Mouse (Mus musculus): ENCODE measurements at regions not wholly inside any gene's neighbourhood (a gene's known extent, or its start where the extent isn't known, plus 50 kb on each side); places are given as distances from the start of the nearest gene placed in this dataset.

DNA sequence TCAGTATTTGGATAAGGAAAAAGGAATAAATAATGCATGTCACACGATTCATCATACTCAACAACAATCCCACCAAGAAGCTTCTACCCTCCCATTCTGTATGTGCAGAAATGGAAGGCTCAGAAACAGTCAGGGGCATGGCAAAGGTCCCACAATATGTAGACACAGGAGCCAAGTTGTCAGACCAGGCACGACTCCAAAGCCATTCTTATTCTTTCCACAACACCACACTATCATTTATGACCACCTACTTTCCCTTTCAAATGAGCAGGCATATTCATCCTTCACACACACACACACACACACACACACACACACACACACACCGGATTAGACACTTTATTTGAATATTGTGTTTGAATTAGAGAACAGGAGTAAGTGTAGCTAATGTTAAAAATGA, 232.0 kb downstream of the Rab28 start:
- ATAC-seq (ENCODE audit: insufficient number of reproducible peaks, low FRiP score, low TSS enrichment), result no peak

DNA sequence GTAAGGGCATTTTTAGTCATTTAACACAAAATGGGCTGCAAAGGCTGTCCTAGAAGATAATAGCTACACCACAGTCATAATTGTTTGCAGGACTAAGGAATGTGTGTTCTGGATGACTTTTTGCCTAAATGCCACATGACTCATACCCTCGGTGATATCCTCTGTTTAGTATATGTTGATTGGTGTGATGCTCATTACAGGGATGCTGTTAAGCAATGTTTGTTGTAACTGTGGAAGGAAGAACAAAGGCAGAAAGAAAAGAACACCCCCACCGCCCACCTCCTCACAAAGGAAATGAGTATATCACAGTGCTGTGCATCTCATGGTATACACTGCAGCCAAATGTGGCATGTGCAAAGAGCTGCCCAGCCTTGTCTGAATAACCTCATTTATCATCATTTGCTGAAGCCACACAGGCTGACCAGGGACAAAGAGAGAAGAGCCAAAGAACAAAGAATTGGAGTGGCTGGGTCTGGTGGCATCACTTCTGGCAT, 262.4 kb downstream of the Rab28 start:
- no peak for ATAC-seq (ENCODE audit: insufficient number of reproducible peaks, low FRiP score, low TSS enrichment)

DNA sequence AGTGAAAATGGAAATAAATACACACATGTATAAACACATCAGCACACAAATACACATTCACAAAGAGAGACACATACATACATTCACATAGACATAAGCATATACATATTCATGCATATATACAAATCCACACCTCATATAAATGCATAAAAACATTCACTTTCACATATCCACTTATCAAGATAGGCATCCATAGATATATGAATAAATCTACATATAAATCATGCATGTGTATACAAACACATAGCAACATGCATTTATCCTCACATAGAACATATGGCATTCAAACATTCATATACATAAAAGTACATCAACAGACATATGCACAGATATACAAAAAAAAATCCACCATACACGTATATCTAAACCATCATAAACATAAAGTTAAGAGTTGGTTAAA, 266.9 kb downstream of the Rab28 start:
- ATAC-seq (ENCODE audit: insufficient number of reproducible peaks, low FRiP score, low TSS enrichment), result no peak

- ATAC-seq (ENCODE audit: insufficient number of reproducible peaks, low FRiP score, low TSS enrichment), result no peak
Observed at GRCm38 (mm10) chr5:41419121-41419874, 288.7 kb downstream of the Rab28 start.

DNA sequence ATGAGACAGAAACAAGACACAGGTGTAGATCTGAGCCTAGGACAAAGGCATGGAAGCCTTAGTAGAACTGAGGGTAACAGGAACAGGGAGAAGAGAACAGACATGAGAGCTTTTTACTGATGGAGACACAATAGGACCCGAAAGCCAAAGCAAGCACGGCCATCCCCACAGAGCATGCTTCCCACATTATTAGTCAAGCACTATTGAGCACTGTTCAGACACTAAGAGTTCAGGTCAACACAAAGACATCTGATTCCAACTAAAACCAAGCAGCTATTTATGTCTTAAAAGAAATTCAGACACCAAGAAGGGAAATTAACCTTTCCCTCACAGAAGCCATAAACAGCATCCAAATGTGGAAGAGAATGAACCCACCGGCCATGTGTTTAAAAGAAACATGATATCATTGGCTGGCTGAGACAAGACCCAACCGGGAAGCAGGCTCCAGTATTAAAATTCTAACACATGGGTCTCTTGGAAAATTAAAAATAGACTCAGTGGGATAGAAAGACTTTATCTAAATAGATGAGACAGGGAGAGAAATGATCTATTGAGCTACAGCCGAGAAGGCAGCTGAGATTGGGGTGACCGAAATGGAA, 298.8 kb downstream of the Rab28 start:
- no peak for ATAC-seq (ENCODE audit: insufficient number of reproducible peaks, low FRiP score, low TSS enrichment)

DNA sequence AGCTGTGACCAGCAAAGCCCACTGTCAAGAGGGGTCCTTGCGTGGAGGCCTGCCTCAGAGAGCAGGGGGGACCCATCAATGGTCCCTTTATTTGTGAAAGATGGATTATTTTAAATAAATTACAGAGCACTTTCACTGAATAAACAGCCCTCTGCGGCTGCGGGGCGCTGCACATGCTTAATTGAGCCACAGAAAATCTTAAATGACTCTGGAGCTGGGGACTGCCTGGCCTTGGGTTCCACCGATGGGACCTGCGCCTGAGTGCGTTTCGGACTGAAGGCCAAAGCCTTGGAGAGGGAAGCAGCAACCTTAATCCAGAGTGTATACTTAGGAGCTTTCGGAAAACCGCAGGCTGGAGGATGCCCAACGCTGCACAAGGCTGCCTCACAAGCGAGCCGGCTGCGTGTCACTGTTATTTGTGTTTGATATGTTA, 315.1 kb downstream of the Rab28 start:
- no peak for ATAC-seq (ENCODE audit: insufficient number of reproducible peaks, low FRiP score, low TSS enrichment)

DNA sequence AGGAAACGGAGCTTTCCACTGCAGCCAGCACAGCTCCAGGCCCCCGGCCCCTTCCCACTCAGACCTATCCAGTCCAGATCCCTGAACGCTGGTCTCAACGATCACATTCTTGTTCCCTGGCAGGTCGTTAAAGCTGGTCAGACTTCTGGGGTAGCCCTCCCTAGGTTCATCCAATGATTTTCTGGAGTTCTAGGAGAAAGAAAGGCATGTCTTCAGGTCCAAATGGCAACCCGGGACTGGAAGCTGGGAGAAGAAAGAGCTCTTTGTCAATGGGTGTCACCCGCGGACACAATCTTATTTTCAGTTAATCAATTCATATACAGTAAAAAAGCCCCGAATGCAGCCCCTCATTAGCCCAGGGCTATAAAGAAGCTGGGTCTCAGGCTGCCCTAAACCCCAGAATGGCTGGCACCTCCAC, 315.8 kb downstream of the Rab28 start:
- ATAC-seq (ENCODE audit: insufficient number of reproducible peaks, low FRiP score, low TSS enrichment), result no peak

DNA sequence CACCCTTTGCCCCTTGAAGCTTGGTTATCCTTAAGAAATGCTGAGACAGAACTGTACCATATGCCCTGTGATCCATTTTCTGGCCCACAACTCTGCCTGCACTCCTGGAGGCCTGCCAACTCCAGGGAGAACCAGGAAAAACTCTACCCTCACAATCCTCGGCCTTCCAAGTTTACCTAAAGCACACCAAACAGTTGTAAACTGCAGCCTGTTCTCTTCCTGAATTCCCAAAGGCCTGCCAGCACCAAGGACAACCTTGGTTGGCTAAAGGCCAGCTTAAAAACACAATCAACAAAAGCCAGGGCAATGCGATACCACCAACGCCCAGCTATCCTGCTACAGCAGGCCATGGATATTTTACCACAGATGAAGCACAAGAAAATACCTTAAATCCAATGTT, 334.5 kb downstream of the Rab28 start:
- ATAC-seq (ENCODE audit: insufficient number of reproducible peaks, low FRiP score, low TSS enrichment), result no peak

DNA sequence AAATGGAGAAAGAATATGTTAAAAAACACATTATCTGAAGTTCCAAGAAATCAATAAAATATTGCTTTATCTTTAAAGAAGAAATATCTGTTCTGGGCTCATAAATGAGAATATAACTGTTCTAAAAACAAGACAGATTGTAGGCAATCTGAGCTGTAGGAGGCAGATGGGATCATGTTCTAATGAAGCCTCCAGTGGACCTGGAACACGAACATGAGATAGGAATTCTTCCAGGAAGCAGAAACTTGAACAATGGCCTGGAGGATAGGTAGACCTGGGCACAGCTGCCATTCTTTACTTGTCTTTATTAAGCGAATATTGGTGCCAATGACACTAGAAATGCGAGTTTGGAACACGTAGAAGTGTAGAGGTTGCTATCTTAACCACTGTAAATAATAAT, 336.5 kb downstream of the Rab28 start:
- ATAC-seq (ENCODE audit: insufficient number of reproducible peaks, low FRiP score, low TSS enrichment), result no peak

- peak; percentile 94 for ATAC-seq (ENCODE audit: insufficient number of reproducible peaks, low FRiP score, low TSS enrichment)
Observed at GRCm38 (mm10) chr5:41370356-41370755, 337.6 kb downstream of the Rab28 start.

DNA sequence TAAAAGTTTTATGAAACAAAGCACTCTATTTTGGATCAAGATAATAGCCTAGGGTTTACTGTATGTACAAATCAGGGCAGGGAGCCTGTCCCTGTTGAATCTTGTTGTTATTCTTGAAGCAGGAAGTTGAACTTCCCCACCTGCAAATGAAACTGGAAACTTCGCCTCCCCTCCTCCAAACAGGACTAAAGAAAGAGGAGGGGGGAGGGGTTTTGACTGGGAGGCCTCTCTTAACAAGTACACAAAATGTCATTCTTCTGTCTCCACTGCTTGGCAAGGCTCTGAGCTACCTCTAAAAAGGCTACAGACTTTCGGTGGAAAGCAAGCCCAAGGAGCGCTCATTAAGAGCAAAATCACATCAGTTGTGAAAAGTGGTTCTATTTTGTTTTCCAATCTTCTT, 338.1 kb downstream of the Rab28 start:
- no peak for ATAC-seq (ENCODE audit: insufficient number of reproducible peaks, low FRiP score, low TSS enrichment)

DNA sequence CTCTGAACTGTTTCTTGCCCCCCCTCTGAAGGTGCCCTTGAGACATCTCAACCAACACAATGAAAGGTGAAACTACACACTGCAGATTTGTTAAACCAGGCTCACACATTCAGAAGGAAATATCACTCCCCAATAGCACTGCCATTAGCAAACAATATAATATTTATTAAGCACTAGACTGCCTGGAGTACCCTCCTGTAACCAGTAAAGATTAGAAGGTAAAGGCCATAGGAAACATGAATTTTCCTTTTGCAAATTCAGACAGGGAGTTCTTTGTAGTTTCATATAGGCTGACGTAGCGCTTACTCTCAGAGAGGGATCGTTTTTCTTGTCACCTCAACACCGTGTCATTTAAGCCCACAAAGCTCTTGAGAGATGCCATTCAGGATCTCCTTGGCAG, 342.1 kb downstream of the Rab28 start:
- ATAC-seq (ENCODE audit: insufficient number of reproducible peaks, low FRiP score, low TSS enrichment), result no peak

- peak; percentile 89 for ATAC-seq (ENCODE audit: insufficient number of reproducible peaks, low FRiP score, low TSS enrichment)
Observed at GRCm38 (mm10) chr5:41348410-41348821, 359.5 kb downstream of the Rab28 start.

DNA sequence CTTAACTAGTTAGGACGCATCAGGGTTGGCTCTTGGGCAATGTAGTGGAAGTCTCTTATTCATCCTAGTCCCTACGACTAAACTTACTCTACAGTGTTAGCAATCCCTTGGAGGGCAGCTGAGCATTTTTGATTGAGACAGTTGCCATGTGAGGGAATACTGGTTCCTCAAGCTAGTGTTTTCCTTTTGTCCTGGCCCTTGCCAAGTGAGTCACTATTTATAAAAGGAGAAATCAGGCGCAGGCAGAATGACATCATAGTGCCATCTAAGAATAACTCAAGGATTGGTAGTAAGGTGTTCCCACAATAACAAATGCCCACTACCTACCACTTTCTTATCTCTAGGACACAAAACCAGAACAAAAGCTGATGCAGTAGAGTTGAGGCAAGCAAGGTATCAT, 360.5 kb downstream of the Rab28 start:
- ATAC-seq (ENCODE audit: insufficient number of reproducible peaks, low FRiP score, low TSS enrichment), result no peak

- no peak for ATAC-seq (ENCODE audit: insufficient number of reproducible peaks, low FRiP score, low TSS enrichment)
Observed at GRCm38 (mm10) chr5:41340581-41340980, 367.4 kb downstream of the Rab28 start.

GRCm38 (mm10) chr5:41296440-41296839, 411.5 kb downstream of the Rab28 start:
- no peak for ATAC-seq (ENCODE audit: insufficient number of reproducible peaks, low FRiP score, low TSS enrichment)

- ATAC-seq (ENCODE audit: insufficient number of reproducible peaks, low FRiP score, low TSS enrichment), result no peak
Observed at GRCm38 (mm10) chr5:41266731-41267130, 441.2 kb downstream of the Rab28 start.

- no peak for ATAC-seq (ENCODE audit: insufficient number of reproducible peaks, low FRiP score, low TSS enrichment)
Observed at GRCm38 (mm10) chr5:41266317-41266716, 441.6 kb downstream of the Rab28 start.

DNA sequence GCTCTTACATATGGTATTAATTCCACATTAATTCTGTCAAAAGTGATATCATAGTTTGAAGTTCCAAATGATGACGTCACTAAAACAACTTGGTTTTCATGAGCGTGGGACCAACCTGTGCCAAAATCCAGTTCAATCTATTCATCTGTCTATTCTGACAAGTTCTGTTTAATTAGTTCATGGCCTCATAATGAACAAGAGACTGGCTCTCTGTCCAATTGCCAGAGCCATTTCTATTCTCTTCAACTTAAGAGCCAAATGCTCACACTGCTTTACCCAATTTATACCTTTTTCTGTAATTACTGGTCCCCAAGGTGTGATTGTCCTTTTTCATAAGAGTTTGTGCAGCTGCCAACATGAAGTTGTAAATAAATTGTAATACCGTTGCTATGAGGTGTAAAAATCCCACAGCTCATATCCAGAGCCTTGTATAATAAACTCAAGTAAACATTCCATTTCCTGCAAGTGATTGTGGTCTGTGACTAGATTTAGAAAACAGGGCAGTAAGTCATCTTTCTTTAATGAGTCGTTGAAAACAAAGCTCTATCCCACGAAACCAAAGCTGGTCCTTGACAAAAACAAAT, 446.2 kb downstream of the Rab28 start:
- no peak for ATAC-seq (ENCODE audit: insufficient number of reproducible peaks, low FRiP score, low TSS enrichment)
